Mouse (Mus musculus) C2C12 (cell line): ENCODE data around the gene Dedd2.

ENCODE experiments used
- CEBPB ChIP-seq: IDR thresholded peaks from one replicate; pipeline ENCODE4 v1.6.1; 2011; ENCODE audit warnings: low read depth, mild to moderate bottlenecking, control low read depth, moderate library complexity
- CTCF ChIP-seq: IDR thresholded peaks from one replicate; pipeline ENCODE4 v1.5.1; 2011; ENCODE audit not compliant: control insufficient read depth, insufficient read depth, insufficient read length
- FOSL1 ChIP-seq: IDR thresholded peaks from one replicate; pipeline ENCODE4 v1.8.0; 2011; ENCODE audit warnings: mild to moderate bottlenecking, low read length; ENCODE audit not compliant: poor library complexity, insufficient read depth, severe bottlenecking
- MAX ChIP-seq: IDR thresholded peaks from one replicate; pipeline ENCODE4 v1.6.1; 2011; ENCODE audit warnings: mild to moderate bottlenecking, control low read depth
- MYOD1 ChIP-seq: IDR thresholded peaks from one replicate; pipeline ENCODE4 v1.6.1; 2011; ENCODE audit warnings: low read depth; ENCODE audit not compliant: control insufficient read depth, insufficient read length
- USF1 ChIP-seq: IDR thresholded peaks from one replicate; pipeline ENCODE4 v1.6.1; 2011; ENCODE audit warnings: low read depth, mild to moderate bottlenecking, control low read depth, moderate library complexity

- TF ChIP-seq CTCF = no peak
- no peak for TF ChIP-seq USF1
- no peak for TF ChIP-seq CEBPB
- no peak for TF ChIP-seq MYOD1
- TF ChIP-seq MAX = no peak
- no peak for TF ChIP-seq FOSL1
Measured at GRCm38 (mm10) chr7:25263968-25264870, 43.8 kb upstream of the Dedd2 start.
